Mouse (Mus musculus) intestine, embryonic 16.5 days (tissue): ENCODE results near the gene Fitm2. TPM values are rescaled to one million over a fixed set of nuclear protein-coding genes. Genes with fewer than 3 reads are reported as not detected.

ENCODE experiments used
- ATAC-seq: fragments of 200-750 bp; cut with Nextera tagmentation; 2 replicates; pipeline ENCODE4 v1.8.0; 2017; ENCODE audit warnings: moderate TSS enrichment, moderate library complexity
- H3K27ac ChIP-seq: fragments of 300-500 bp; sonication (generic); 2 replicates; pipeline ENCODE4 v1.5.1; 2014; ENCODE audit warnings: mild to moderate bottlenecking, low read length
- H3K27me3 ChIP-seq: fragments of 300-500 bp; sonication (generic); replicated peaks from 2 replicates; pipeline ENCODE4 v1.6.1; 2014; ENCODE audit warnings: low read length, control low read depth, mixed read lengths; ENCODE audit not compliant: control insufficient read depth, insufficient read depth
- H3K36me3 ChIP-seq: fragments of 300-500 bp; sonication (generic); 2 replicates; pipeline ENCODE4 v1.6.1; 2014; ENCODE audit warnings: low read length, control low read depth; ENCODE audit not compliant: control insufficient read depth, insufficient read depth
- H3K4me1 ChIP-seq: fragments of 300-500 bp; sonication (generic); 2 replicates; pipeline ENCODE4 v1.6.1; 2014; ENCODE audit warnings: low read length, control low read depth, mixed read lengths; ENCODE audit not compliant: control insufficient read depth, insufficient read depth
- H3K4me2 ChIP-seq: fragments of 300-500 bp; sonication (generic); 2 replicates; pipeline ENCODE4 v1.6.1; 2014; ENCODE audit warnings: low read depth, low read length, control low read depth
- H3K4me3 ChIP-seq: fragments of 300-500 bp; sonication (generic); 2 replicates; pipeline ENCODE4 v1.5.1; 2014; ENCODE audit warnings: mild to moderate bottlenecking, low read length
- H3K9ac ChIP-seq: fragments of 300-500 bp; sonication (generic); 2 replicates; pipeline ENCODE4 v1.6.1; 2014; ENCODE audit warnings: low read depth, low read length
- H3K9me3 ChIP-seq: fragments of 300-500 bp; sonication (generic); 2 replicates; pipeline ENCODE4 v1.6.1; 2016; ENCODE audit warnings: low read length, control low read depth; ENCODE audit not compliant: control insufficient read depth
- WGBS: fragments of 180-500 bp; shearing (Covaris S2); extraction: QIAGEN DNeasy Blood & Tissue Kit; methylation state at CpG from one replicate; pipeline ENCODE4 v1.1.7; 2014; 5-methylcytosine and 5-hydroxymethylcytosine counted together
- polyA plus RNA-seq: library from polyadenylated mRNA; unstranded; fragments of >200 nt; fragmentation: Nextera tagmentation; extraction: Ambion mirVana; gene quantifications from 2 replicates; pipeline ENCODE4 v1.2.1, GENCODE M21; 2015

The Fitm2 gene
- polyA plus RNA-seq, 1 experiment from 2014 or later = 10.6 TPM

- no peaks in the 10 kb centered on the region for H3K9me3 ChIP-seq
- H3K27me3 ChIP-seq = no peaks in the 10 kb centered on the region
- H3K4me3 ChIP-seq = no peak overlapping the region
- no peaks in the 10 kb centered on the region for H3K36me3 ChIP-seq
- no peak overlapping the region for H3K27ac ChIP-seq
- WGBS = 91% methylated on average over 17 of the region's 17 CpGs
- ATAC-seq = no peak
- H3K4me1 ChIP-seq = no peaks in the 10 kb centered on the region
- no peak overlapping the region for H3K4me2 ChIP-seq
- no peak overlapping the region for H3K9ac ChIP-seq
These were observed 18.2 kb upstream of the Fitm2 start for GRCm38 (mm10) chr2:163490656-163491055.

DNA sequence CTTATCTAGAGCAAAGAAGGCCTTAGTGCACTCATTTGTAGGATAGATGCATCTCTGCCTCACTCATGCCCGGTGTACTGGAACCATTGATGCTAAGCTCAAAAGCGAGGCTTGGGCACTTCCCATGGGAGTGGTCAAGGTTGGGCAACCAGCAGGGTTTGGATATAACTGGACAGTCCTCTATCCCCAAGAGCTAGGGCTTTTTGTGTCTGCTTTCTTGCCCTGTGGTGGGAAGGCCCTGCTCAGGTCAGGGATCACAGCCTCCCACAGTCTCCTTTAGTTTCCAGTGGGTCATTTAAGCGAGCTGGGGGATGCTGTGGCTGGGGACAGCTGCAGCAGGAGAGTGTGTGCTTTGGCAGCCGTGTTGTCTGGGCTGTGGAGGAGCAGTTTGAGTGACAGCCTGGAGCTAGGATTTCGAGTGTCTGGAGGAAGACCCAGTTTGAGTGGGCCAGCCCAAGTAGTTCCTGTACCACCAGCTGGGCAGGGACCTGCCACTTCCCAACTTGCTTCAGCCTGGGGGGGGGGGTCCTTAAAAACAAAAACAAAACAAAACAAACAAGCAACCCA, 17.4 kb upstream of the Fitm2 start:
- Histone ChIP-seq H3K9me3 (no peaks in the 10 kb centered on the region), H3K9ac (no peak overlapping the region), H3K27ac (no peak overlapping the region), H3K4me2 (no peak overlapping the region), H3K4me1 (no peaks in the 10 kb centered on the region), H3K36me3 (no peaks in the 10 kb centered on the region), H3K27me3 (no peaks in the 10 kb centered on the region), H3K4me3 (no peak overlapping the region)
- no peak for ATAC-seq
- 56% methylated on average over 5 of the region's 5 CpGs for WGBS

DNA sequence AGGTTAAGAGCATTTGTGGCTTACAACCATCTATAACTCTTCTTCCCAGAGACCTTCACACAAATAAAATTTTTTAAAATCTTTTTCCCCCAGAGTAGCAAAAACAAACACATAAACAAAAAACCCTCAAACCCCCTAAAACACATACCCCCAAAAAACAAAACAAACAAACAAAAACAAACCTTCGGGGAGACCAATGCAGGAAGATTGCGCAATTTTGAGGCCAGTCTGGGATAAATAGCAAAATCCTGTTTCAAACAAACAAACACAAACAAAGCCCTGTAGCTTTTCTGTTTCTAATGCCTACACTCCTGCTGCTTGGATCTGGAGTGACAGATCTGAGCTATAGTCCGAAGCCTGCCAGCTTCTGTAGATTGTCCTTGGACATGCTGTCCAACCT, 14.9 kb upstream of the Fitm2 start:
- no peaks in the 10 kb centered on the region for H3K27me3 ChIP-seq
- no peak for ATAC-seq
- H3K36me3 ChIP-seq = no peaks in the 10 kb centered on the region
- H3K9ac ChIP-seq = no peak overlapping the region
- no peaks in the 10 kb centered on the region for H3K9me3 ChIP-seq
- 84% methylated on average over 3 of the region's 3 CpGs for WGBS
- H3K4me2 ChIP-seq = no peak overlapping the region
- no peak overlapping the region for H3K27ac ChIP-seq
- no peak overlapping the region for H3K4me3 ChIP-seq
- no peaks in the 10 kb centered on the region for H3K4me1 ChIP-seq

- peak overlapping the region; percentile 25 for H3K9ac ChIP-seq
- no peaks in the 10 kb centered on the region for H3K9me3 ChIP-seq
- ATAC-seq = peak; percentile 78
- H3K36me3 ChIP-seq = no peaks in the 10 kb centered on the region
- H3K27me3 ChIP-seq = no peaks in the 10 kb centered on the region; the same call in none of the 2 replicates
- peaks cover 7% of the 10 kb centered on the region for H3K4me1 ChIP-seq
- H3K27ac ChIP-seq = no peak overlapping the region
- peak overlapping the region; percentile 54 for H3K4me2 ChIP-seq
- WGBS = 2% methylated on average over 21 of the region's 21 CpGs
- peak overlapping the region; percentile 27 for H3K4me3 ChIP-seq
These were observed 9.2 kb upstream of the Fitm2 start for GRCm38 (mm10) chr2:163481539-163482029.

DNA sequence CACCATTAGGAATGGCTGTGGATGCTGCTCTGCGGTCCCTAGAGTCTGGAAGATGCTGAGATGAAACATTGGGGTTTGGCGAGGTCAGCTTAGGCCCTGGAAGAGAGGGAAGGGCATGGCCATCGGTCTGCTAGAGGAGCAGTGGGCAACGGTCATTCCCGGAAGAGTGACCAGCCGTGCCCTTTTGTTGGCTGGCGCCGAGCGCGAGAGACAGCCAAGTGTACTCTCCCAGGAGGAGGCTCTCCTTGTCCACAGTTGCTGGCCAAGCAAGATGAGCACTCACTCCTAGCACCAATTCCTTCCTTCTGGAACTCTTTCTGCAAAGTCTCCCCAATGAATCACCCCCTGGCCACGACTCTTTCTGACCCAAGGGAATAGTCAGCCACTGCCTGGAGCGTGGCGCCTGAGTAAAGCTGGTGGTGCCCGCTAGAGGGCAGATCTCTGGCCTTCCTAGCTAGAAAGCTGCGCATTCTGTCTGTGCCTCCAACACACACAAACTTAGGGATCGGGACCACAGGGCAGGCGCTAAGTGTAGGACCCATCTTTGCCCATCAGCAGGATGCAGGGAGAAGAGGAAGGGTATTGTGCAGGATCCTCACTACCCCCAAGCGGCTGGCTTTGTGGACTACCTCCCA, 7.9 kb upstream of the Fitm2 start:
- WGBS = 58% methylated on average over 18 of the region's 18 CpGs
- peak; percentile 16; the same call in 1 of the 2 replicates for ATAC-seq
- Histone ChIP-seq H3K4me2 (no peak overlapping the region), H3K4me1 (peaks cover 7% of the 10 kb centered on the region), H3K36me3 (no peaks in the 10 kb centered on the region), H3K27me3 (no peaks in the 10 kb centered on the region; the same call in none of the 2 replicates), H3K4me3 (no peak overlapping the region), H3K9ac (no peak overlapping the region), H3K27ac (no peak overlapping the region), H3K9me3 (no peaks in the 10 kb centered on the region)

DNA sequence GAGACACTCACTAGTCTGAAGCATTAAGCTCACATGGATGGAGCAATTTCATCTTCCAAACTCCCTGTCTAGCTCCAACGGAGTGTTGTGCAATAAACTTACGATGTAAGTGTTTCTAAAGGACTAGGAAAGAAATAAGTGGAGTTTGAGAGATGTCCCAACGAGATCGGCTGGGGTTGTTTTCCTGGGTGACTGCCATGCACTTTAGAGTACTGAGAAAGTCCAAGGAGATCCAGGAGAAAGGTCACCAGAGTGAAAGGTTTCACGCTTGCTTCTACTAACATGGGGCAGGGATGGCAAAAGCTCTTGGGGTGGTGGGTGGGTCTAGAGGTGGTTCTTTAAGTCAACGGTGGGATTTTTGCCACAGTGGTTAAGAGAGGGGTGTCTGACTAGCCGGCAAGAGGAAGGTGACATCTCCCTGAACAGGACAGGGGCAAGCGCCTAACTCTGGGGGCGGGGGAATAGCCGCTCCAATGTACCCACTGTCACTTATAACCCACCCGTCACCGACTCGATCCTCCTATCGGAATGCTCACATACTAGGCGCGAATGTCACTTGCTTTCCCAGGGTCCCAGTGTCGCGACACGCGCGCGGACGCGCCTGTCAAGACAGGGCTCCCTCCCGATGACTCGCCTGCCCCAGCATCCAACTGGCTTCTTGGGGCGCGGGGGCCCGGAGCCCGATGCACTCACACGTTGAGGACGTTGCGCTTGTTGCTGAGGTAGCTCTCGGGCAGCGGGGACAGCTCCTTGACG, 541 bp downstream of the Fitm2 start:
- Histone ChIP-seq H3K27ac (peak overlapping the region; percentile 65), H3K9ac (peak overlapping the region; percentile 91), H3K4me3 (peak overlapping the region; percentile 93), H3K9me3 (no peaks in the 10 kb centered on the region), H3K4me2 (peak overlapping the region; percentile 89), H3K27me3 (no peaks in the 10 kb centered on the region), H3K4me1 (peaks cover 9% of the 10 kb centered on the region), H3K36me3 (peaks cover 6% of the 10 kb centered on the region)
- WGBS = 3% methylated on average over 36 of the region's 36 CpGs
- peak; percentile 81 for ATAC-seq

GRCm38 (mm10) chr2:163471136-163471535, 1.3 kb downstream of the Fitm2 start:
- H3K4me3 ChIP-seq = no peak overlapping the region
- ATAC-seq = no peak
- H3K9me3 ChIP-seq = no peaks in the 10 kb centered on the region
- H3K4me1 ChIP-seq = peaks cover 9% of the 10 kb centered on the region
- WGBS = 76% methylated on average over 3 of the region's 3 CpGs
- H3K27me3 ChIP-seq = no peaks in the 10 kb centered on the region
- H3K4me2 ChIP-seq = peak overlapping the region; percentile 89; the same call in 1 of the 2 replicates
- peaks cover 6% of the 10 kb centered on the region for H3K36me3 ChIP-seq
- no peak overlapping the region for H3K27ac ChIP-seq
- peak overlapping the region; percentile 91 for H3K9ac ChIP-seq

- Histone ChIP-seq H3K9me3 (no peaks in the 10 kb centered on the region), H3K9ac (no peak overlapping the region), H3K27me3 (no peaks in the 10 kb centered on the region), H3K4me1 (peaks cover 9% of the 10 kb centered on the region), H3K36me3 (peaks cover 6% of the 10 kb centered on the region), H3K4me3 (no peak overlapping the region), H3K4me2 (no peak overlapping the region), H3K27ac (no peak overlapping the region)
- WGBS = 95% methylated on average over 15 of the region's 15 CpGs
- ATAC-seq = no peak
These were observed 2.7 kb downstream of the Fitm2 start for GRCm38 (mm10) chr2:163469711-163470110.

- no peaks in the 10 kb centered on the region for H3K9me3 ChIP-seq
- no peak overlapping the region for H3K27ac ChIP-seq
- H3K4me3 ChIP-seq = no peak overlapping the region
- WGBS = 81% methylated on average over 6 of the region's 6 CpGs
- peaks cover 6% of the 10 kb centered on the region for H3K36me3 ChIP-seq
- no peaks in the 10 kb centered on the region for H3K27me3 ChIP-seq
- H3K4me2 ChIP-seq = no peak overlapping the region
- peaks cover 9% of the 10 kb centered on the region for H3K4me1 ChIP-seq
- no peak overlapping the region for H3K9ac ChIP-seq
- ATAC-seq = no peak
These were observed 3.6 kb downstream of the Fitm2 start for GRCm38 (mm10) chr2:163468866-163469265.
